Comparison of ENCODE assay signal across 7 mouse cellular contexts in the genomic region with DNA sequence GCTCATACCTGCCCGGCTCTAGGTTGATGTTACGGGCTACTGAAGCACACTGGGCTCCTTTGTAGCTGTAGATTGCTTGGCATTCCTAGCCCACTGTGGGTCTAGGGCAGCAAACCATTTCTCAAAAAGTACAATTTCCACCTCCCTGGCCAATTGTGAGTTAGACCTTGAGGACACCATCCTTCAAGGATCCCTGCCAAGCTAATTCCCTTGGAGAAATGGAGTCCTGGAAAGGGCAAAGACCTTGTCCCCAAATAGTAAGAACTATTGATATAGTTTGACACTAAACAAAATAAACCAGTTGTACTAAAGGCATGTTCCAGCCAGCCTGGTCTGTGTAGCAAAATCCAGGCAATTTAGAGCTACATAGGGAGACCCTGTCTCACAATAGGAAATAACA. TPM values are rescaled to one million over a fixed set of nuclear protein-coding genes. Genes with fewer than 3 reads are reported as not detected.
DNase-seq lines count a peak whose midpoint lies in the region; ATAC-seq and TF ChIP-seq lines count a peak whose summit lies in the region.

No protein-coding gene starts in this region.

- H3K27ac ChIP-seq in lung, postnatal 0 days (ENCODE audit: low read length), result peak overlapping the region; percentile 97
- H3K27ac ChIP-seq in forebrain, embryonic 15.5 days (replicated peaks), result 0 out of 2 replicates have a peak overlapping the region, but pooled peaks have one; percentile 5
- peak overlapping the region; percentile 93 for H3K27ac ChIP-seq in liver, embryonic 11.5 days (ENCODE audit: low read depth, low read length)
- H3K27ac ChIP-seq in stomach, embryonic 16.5 days (ENCODE audit: low read length), result peak overlapping the region; percentile 97

- no peaks in the 10 kb centered on the region for H3K27me3 ChIP-seq in lung, postnatal 0 days (replicated peaks; ENCODE audit: insufficient read depth, low read length)
- no peaks in the 10 kb centered on the region for H3K27me3 ChIP-seq in forebrain, embryonic 15.5 days
- H3K27me3 ChIP-seq in liver, embryonic 11.5 days (replicated peaks; ENCODE audit: control insufficient read depth, insufficient read depth, low read length), result no peaks in the 10 kb centered on the region
- no peaks in the 10 kb centered on the region for H3K27me3 ChIP-seq in stomach, embryonic 16.5 days (ENCODE audit: control insufficient read depth, insufficient read depth, low read length)

- peak overlapping the region; percentile 87 for H3K4me3 ChIP-seq in lung, postnatal 0 days (ENCODE audit: low read depth, low read length)
- H3K4me3 ChIP-seq in forebrain, embryonic 15.5 days, result peak overlapping the region; percentile 53; the same call in 1 of the 2 replicates
- H3K4me3 ChIP-seq in liver, embryonic 11.5 days (ENCODE audit: low read depth, low read length), result peak overlapping the region; percentile 78
- H3K4me3 ChIP-seq in stomach, embryonic 16.5 days (replicated peaks; ENCODE audit: low read length), result peak overlapping the region; percentile 67

- H3K4me2 ChIP-seq in lung, postnatal 0 days (replicated peaks; ENCODE audit: low read depth, low read length), result peak overlapping the region; percentile 74
- peak overlapping the region; percentile 94 for H3K4me2 ChIP-seq in forebrain, embryonic 15.5 days (replicated peaks)
- H3K4me2 ChIP-seq in liver, embryonic 11.5 days, result peak overlapping the region; percentile 95
- H3K4me2 ChIP-seq in stomach, embryonic 16.5 days (ENCODE audit: low read depth, low read length), result peak overlapping the region; percentile 89

- no peaks in the 10 kb centered on the region for H3K36me3 ChIP-seq in lung, postnatal 0 days (ENCODE audit: insufficient read depth, low read length)
- no peaks in the 10 kb centered on the region for H3K36me3 ChIP-seq in forebrain, embryonic 15.5 days
- H3K36me3 ChIP-seq in liver, embryonic 11.5 days (ENCODE audit: control insufficient read depth, insufficient read depth, low read length), result no peaks in the 10 kb centered on the region
- no peaks in the 10 kb centered on the region for H3K36me3 ChIP-seq in stomach, embryonic 16.5 days (ENCODE audit: control insufficient read depth, insufficient read depth, low read length)

- ATAC-seq in lung, postnatal 0 days, result no peak
- no peak for ATAC-seq in forebrain, embryonic 15.5 days (replicated peaks)
- ATAC-seq in liver, embryonic 11.5 days (replicated peaks; ENCODE audit: low FRiP score), result no peak
- ATAC-seq in stomach, embryonic 16.5 days (ENCODE audit: insufficient read depth, low FRiP score), result no peak

- H3K4me1 ChIP-seq in lung, postnatal 0 days (ENCODE audit: insufficient read depth, low read depth, low read length), result peaks cover 20% of the 10 kb centered on the region; the same call in 1 of the 2 replicates
- H3K4me1 ChIP-seq in forebrain, embryonic 15.5 days, result peaks cover 63% of the 10 kb centered on the region
- peaks cover 69% of the 10 kb centered on the region for H3K4me1 ChIP-seq in liver, embryonic 11.5 days (replicated peaks; ENCODE audit: control insufficient read depth, insufficient read depth, low read length)
- H3K4me1 ChIP-seq in stomach, embryonic 16.5 days (ENCODE audit: control insufficient read depth, insufficient read depth, low read length), result peaks cover 57% of the 10 kb centered on the region

- no peak for DNase-seq in lung, postnatal 0 days (ENCODE audit: low spot score)
- DNase-seq in lung, postnatal 14 days, result no peak
- DNase-seq in liver, embryonic 11.5 days (ENCODE audit: low spot score), result no peak
- no peak for DNase-seq in thymus, postnatal 14 days
- no peak for DNase-seq in testis, postnatal 14 days (ENCODE audit: low spot score)

- 47% methylated on average over 2 of the region's 2 CpGs for WGBS in lung, postnatal 0 days
- 79% methylated on average over 2 of the region's 2 CpGs for WGBS in forebrain, embryonic 15.5 days
- WGBS in liver, embryonic 11.5 days, result 48% methylated on average over 2 of the region's 2 CpGs
- 44% methylated on average over 2 of the region's 2 CpGs for WGBS in stomach, embryonic 16.5 days

- H3K9me3 ChIP-seq in lung, postnatal 0 days (ENCODE audit: low read length), result no peaks in the 10 kb centered on the region
- H3K9me3 ChIP-seq in forebrain, embryonic 15.5 days, result no peaks in the 10 kb centered on the region
- H3K9me3 ChIP-seq in liver, embryonic 11.5 days (ENCODE audit: control insufficient read depth, low read length), result no peaks in the 10 kb centered on the region
- H3K9me3 ChIP-seq in stomach, embryonic 16.5 days (replicated peaks; ENCODE audit: control insufficient read depth, low read length), result no peaks in the 10 kb centered on the region

- no peak for TF ChIP-seq CTCF in lung, postnatal 0 days (IDR thresholded peaks at IDR 0.05)

- peak overlapping the region; percentile 96 for H3K9ac ChIP-seq in lung, postnatal 0 days (replicated peaks; ENCODE audit: low read depth)
- no peak overlapping the region for H3K9ac ChIP-seq in forebrain, embryonic 15.5 days (replicated peaks)
- H3K9ac ChIP-seq in liver, embryonic 11.5 days (ENCODE audit: low read depth, low read length), result peak overlapping the region; percentile 87
- peak overlapping the region; percentile 89 for H3K9ac ChIP-seq in stomach, embryonic 16.5 days (ENCODE audit: low read length)

- no peak for TF ChIP-seq EP300 in lung, postnatal 0 days (IDR thresholded peaks at IDR 0.05)

RNA-seq across cellular contexts. Expression of gene Id1, which starts 2.3 kb away (rescaled TPM):
- polyA plus RNA-seq in lung, postnatal 0 days (2015; fragmentation: Nextera tagmentation; extraction: Ambion mirVana), result 214 and 218 TPM in 2 replicates
- polyA plus RNA-seq in forebrain, embryonic 15.5 days (2015; fragmentation: Nextera tagmentation; extraction: Ambion mirVana), result 26.3 and 32.0 TPM in 2 replicates
- 52.7 and 56.3 TPM in 2 replicates for polyA plus RNA-seq in liver, embryonic 11.5 days (2014; fragmentation: Nextera tagmentation; extraction: Ambion mirVana)
- 125 and 145 TPM in 2 replicates for polyA plus RNA-seq in stomach, embryonic 16.5 days (2015; fragmentation: Nextera tagmentation; extraction: Ambion mirVana)

RNA-seq across cellular contexts. Expression of gene Cox4i2, which starts 15.6 kb away (rescaled TPM):
- polyA plus RNA-seq in lung, postnatal 0 days (2015; fragmentation: Nextera tagmentation; extraction: Ambion mirVana), result 204 and 228 TPM in 2 replicates
- polyA plus RNA-seq in forebrain, embryonic 15.5 days (2015; fragmentation: Nextera tagmentation; extraction: Ambion mirVana), result 4.3 and 4.4 TPM in 2 replicates
- polyA plus RNA-seq in liver, embryonic 11.5 days (2014; fragmentation: Nextera tagmentation; extraction: Ambion mirVana), result 6.7 and 8.5 TPM in 2 replicates
- 21.3 and 23.9 TPM in 2 replicates for polyA plus RNA-seq in stomach, embryonic 16.5 days (2015; fragmentation: Nextera tagmentation; extraction: Ambion mirVana)

RNA-seq across cellular contexts. Expression of gene Mcts2, which starts 51.5 kb away (rescaled TPM):
- polyA plus RNA-seq in lung, postnatal 0 days (2015; fragmentation: Nextera tagmentation; extraction: Ambion mirVana), result 19.4 and 20.8 TPM in 2 replicates
- 33.6 and 34.4 TPM in 2 replicates for polyA plus RNA-seq in forebrain, embryonic 15.5 days (2015; fragmentation: Nextera tagmentation; extraction: Ambion mirVana)
- 31.5 and 37.1 TPM in 2 replicates for polyA plus RNA-seq in liver, embryonic 11.5 days (2014; fragmentation: Nextera tagmentation; extraction: Ambion mirVana)
- 24.0 and 25.2 TPM in 2 replicates for polyA plus RNA-seq in stomach, embryonic 16.5 days (2015; fragmentation: Nextera tagmentation; extraction: Ambion mirVana)

Comparison
In these comparisons a context has a peak if more than half of its experiments do, and no peak if none do; other contexts are left out.
1. H3K27ac ChIP-seq: peak in every context shown above with its lines; median percentile 97 in lung, postnatal 0 days; 97 in stomach, embryonic 16.5 days; 93 in liver, embryonic 11.5 days; 5 in forebrain, embryonic 15.5 days.